Mouse (Mus musculus): ENCODE measurements around the gene Gde1.

- peak; percentile 95 for TF ChIP-seq CTCF (IDR thresholded peaks at IDR 0.05)
- TF ChIP-seq EP300 (IDR thresholded peaks at IDR 0.05): no peak
These were observed 34.5 kb upstream of the Gde1 start, which contains the start of gene Vps35l for GRCm38 (mm10) chr7:118739975-118740531.

Measured in lung, postnatal 0 days (tissue).